Mouse (Mus musculus): Measurements from ENCODE around the gene Lcn4. TPM values are rescaled to one million over a fixed set of nuclear protein-coding genes. Genes with fewer than 3 reads are reported as not detected.

Lcn4 gene
- polyA plus RNA-seq, 1 experiment from 2014 or later: not detected

GRCm38 (mm10) chr2:26634629-26635488, 36.2 kb downstream of the Lcn4 start:
- Histone ChIP-seq H3K4me3 (no peak overlapping the region), H3K27ac (replicated peaks) (no peak overlapping the region), H3K9ac (peak overlapping the region; percentile 30; the same call in 1 of the 2 replicates), H3K9me3 (no peaks in the 10 kb centered on the region), H3K4me2 (no peak overlapping the region), H3K4me1 (peaks cover 37% of the 10 kb centered on the region), H3K27me3 (replicated peaks) (no peaks in the 10 kb centered on the region), H3K36me3 (peaks cover 55% of the 10 kb centered on the region)
- WGBS: 58% methylated on average over 12 of the region's 12 CpGs
- ATAC-seq (ENCODE audit: extremely low read depth, insufficient number of reproducible peaks, low FRiP score, low TSS enrichment): no peak

- Histone ChIP-seq H3K4me2 (no peak overlapping the region), H3K9ac (no peak overlapping the region), H3K4me3 (no peak overlapping the region), H3K9me3 (no peaks in the 10 kb centered on the region), H3K36me3 (peaks cover 55% of the 10 kb centered on the region), H3K27me3 (replicated peaks) (0 out of 2 replicates have a peak, but pooled peaks cover under 1% of the 10 kb centered on the region), H3K27ac (replicated peaks) (no peak overlapping the region), H3K4me1 (peaks cover 40% of the 10 kb centered on the region)
- no peak for ATAC-seq (ENCODE audit: extremely low read depth, insufficient number of reproducible peaks, low FRiP score, low TSS enrichment)
- 63% methylated on average over 4 of the region's 4 CpGs for WGBS
Measured at GRCm38 (mm10) chr2:26633953-26634530, 37.0 kb downstream of the Lcn4 start.

GRCm38 (mm10) chr2:26632541-26633395, 38.3 kb downstream of the Lcn4 start:
- 84% methylated on average over 16 of the region's 16 CpGs for WGBS
- Histone ChIP-seq H3K27ac (replicated peaks) (no peak overlapping the region), H3K4me1 (peaks cover 34% of the 10 kb centered on the region), H3K4me2 (no peak overlapping the region), H3K9ac (no peak overlapping the region), H3K4me3 (no peak overlapping the region), H3K36me3 (peaks cover 43% of the 10 kb centered on the region), H3K9me3 (no peaks in the 10 kb centered on the region), H3K27me3 (replicated peaks) (0 out of 2 replicates have a peak, but pooled peaks cover 4% of the 10 kb centered on the region)
- ATAC-seq (ENCODE audit: extremely low read depth, insufficient number of reproducible peaks, low FRiP score, low TSS enrichment): no peak

GRCm38 (mm10) chr2:26628792-26629437, 42.2 kb downstream of the Lcn4 start:
- WGBS: 27% methylated on average over 5 of the region's 5 CpGs
- ATAC-seq (ENCODE audit: extremely low read depth, insufficient number of reproducible peaks, low FRiP score, low TSS enrichment): no peak
- Histone ChIP-seq H3K27me3 (replicated peaks) (peaks cover 23% of the 10 kb centered on the region), H3K27ac (replicated peaks) (peak overlapping the region; percentile 40; the same call in 1 of the 2 replicates), H3K4me1 (peaks cover 13% of the 10 kb centered on the region), H3K9me3 (no peaks in the 10 kb centered on the region), H3K36me3 (peaks cover 6% of the 10 kb centered on the region; the same call in 1 of the 2 replicates), H3K9ac (peak overlapping the region; percentile 93), H3K4me2 (peak overlapping the region; percentile 97), H3K4me3 (peak overlapping the region; percentile 74)

GRCm38 (mm10) chr2:26627921-26628739, 43.0 kb downstream of the Lcn4 start, which contains the start of gene Fam69b:
Gene Fam69b, plus strand, starts transcription at chr2:26628457.
- H3K9me3 ChIP-seq: no peaks in the 10 kb centered on the region
- H3K9ac ChIP-seq: peak within 1 kb of the TSS; percentile 93
- peaks cover 23% of the 10 kb centered on the region for H3K27me3 ChIP-seq (replicated peaks)
- H3K4me1 ChIP-seq: peaks cover 13% of the 10 kb centered on the region
- H3K27ac ChIP-seq (replicated peaks): peak within 1 kb of the TSS; percentile 40
- ATAC-seq (ENCODE audit: extremely low read depth, insufficient number of reproducible peaks, low FRiP score, low TSS enrichment): peak; percentile 39; the same call in 1 of the 2 replicates
- peak within 1 kb of the TSS; percentile 74 for H3K4me3 ChIP-seq
- WGBS: 1% methylated on average over 69 of the region's 70 CpGs
- H3K36me3 ChIP-seq: no peaks in the 10 kb centered on the region
- H3K4me2 ChIP-seq: peak within 1 kb of the TSS; percentile 97

GRCm38 (mm10) chr2:26626081-26626480, 45.0 kb downstream of the Lcn4 start:
- H3K9me3 ChIP-seq: no peaks in the 10 kb centered on the region
- H3K4me1 ChIP-seq: peaks cover 13% of the 10 kb centered on the region
- peaks cover 23% of the 10 kb centered on the region for H3K27me3 ChIP-seq (replicated peaks)
- WGBS: 58% methylated on average over 3 of the region's 3 CpGs
- no peaks in the 10 kb centered on the region for H3K36me3 ChIP-seq
- no peak overlapping the region for H3K4me3 ChIP-seq
- no peak overlapping the region for H3K9ac ChIP-seq
- H3K27ac ChIP-seq (replicated peaks): no peak overlapping the region
- no peak overlapping the region for H3K4me2 ChIP-seq
- ATAC-seq (ENCODE audit: extremely low read depth, insufficient number of reproducible peaks, low FRiP score, low TSS enrichment): no peak

- ATAC-seq (ENCODE audit: extremely low read depth, insufficient number of reproducible peaks, low FRiP score, low TSS enrichment): no peak
- no peak overlapping the region for H3K4me3 ChIP-seq
- H3K27ac ChIP-seq (replicated peaks): no peak overlapping the region
- H3K4me2 ChIP-seq: no peak overlapping the region
- no peaks in the 10 kb centered on the region for H3K36me3 ChIP-seq
- peaks cover 13% of the 10 kb centered on the region for H3K4me1 ChIP-seq
- no peaks in the 10 kb centered on the region for H3K9me3 ChIP-seq
- 75% methylated on average over 3 of the region's 3 CpGs for WGBS
- H3K9ac ChIP-seq: no peak overlapping the region
- H3K27me3 ChIP-seq (replicated peaks): peaks cover 23% of the 10 kb centered on the region
Measured at GRCm38 (mm10) chr2:26625419-26625818, 45.7 kb downstream of the Lcn4 start.

GRCm38 (mm10) chr2:26622984-26623383, 48.1 kb downstream of the Lcn4 start:
- ATAC-seq (ENCODE audit: extremely low read depth, insufficient number of reproducible peaks, low FRiP score, low TSS enrichment): no peak

GRCm38 (mm10) chr2:26621246-26621645, 49.8 kb downstream of the Lcn4 start:
- H3K27ac ChIP-seq (replicated peaks): no peak overlapping the region
- ATAC-seq (ENCODE audit: extremely low read depth, insufficient number of reproducible peaks, low FRiP score, low TSS enrichment): no peak
- 50% methylated on average over 2 of the region's 2 CpGs for WGBS

More at GRCm38 (mm10) chr2:26622984-26623383, 48.1 kb downstream of the Lcn4 start:
- Histone ChIP-seq H3K9me3 (no peaks in the 10 kb centered on the region), H3K4me2 (no peak overlapping the region), H3K27me3 (replicated peaks) (peaks cover 27% of the 10 kb centered on the region), H3K4me1 (0 out of 2 replicates have a peak, but pooled peaks cover 2% of the 10 kb centered on the region), H3K4me3 (no peak overlapping the region), H3K27ac (replicated peaks) (no peak overlapping the region), H3K9ac (no peak overlapping the region), H3K36me3 (no peaks in the 10 kb centered on the region)
- 59% methylated on average over 5 of the region's 5 CpGs for WGBS

GRCm38 (mm10) chr2:26617928-26618327, 53.2 kb downstream of the Lcn4 start:
- H3K4me3 ChIP-seq: no peak overlapping the region
- WGBS: 55% methylated on average over 6 of the region's 7 CpGs
- no peak for ATAC-seq (ENCODE audit: extremely low read depth, insufficient number of reproducible peaks, low FRiP score, low TSS enrichment)
- H3K27me3 ChIP-seq (replicated peaks): 0 out of 2 replicates have a peak, but pooled peaks cover 8% of the 10 kb centered on the region
- H3K9ac ChIP-seq: no peak overlapping the region
- no peak overlapping the region for H3K4me2 ChIP-seq
- H3K36me3 ChIP-seq: no peaks in the 10 kb centered on the region
- no peak overlapping the region for H3K27ac ChIP-seq (replicated peaks)
- H3K9me3 ChIP-seq: no peaks in the 10 kb centered on the region
- peaks cover 10% of the 10 kb centered on the region; the same call in 1 of the 2 replicates for H3K4me1 ChIP-seq

More at GRCm38 (mm10) chr2:26621246-26621645, 49.8 kb downstream of the Lcn4 start:
- peaks cover 10% of the 10 kb centered on the region; the same call in 1 of the 2 replicates for H3K4me1 ChIP-seq
- no peak overlapping the region for H3K4me3 ChIP-seq
- no peak overlapping the region for H3K4me2 ChIP-seq
- peaks cover 14% of the 10 kb centered on the region; the same call in 1 of the 2 replicates for H3K27me3 ChIP-seq (replicated peaks)
- no peaks in the 10 kb centered on the region for H3K9me3 ChIP-seq
- H3K36me3 ChIP-seq: no peaks in the 10 kb centered on the region
- H3K9ac ChIP-seq: no peak overlapping the region
